Mouse (Mus musculus) MEL (cell line): ENCODE data around the gene Gm20422.

Source experiments
- CHD2 ChIP-seq: IDR thresholded peaks from 2 replicates; pipeline ENCODE4 v1.6.1; 2011; ENCODE audit warnings: low read length, improper control_type of control experiment
- CTCF ChIP-seq, 3 experiments: IDR thresholded peaks in 2 of 3; conservative IDR thresholded peaks in 1 of 3; 2 replicates each; pipeline ENCODE4 v1.5.1; 2011 to 2012; ENCODE audit warnings: low read length in 3 of 3, low read depth in 2 of 3, mild to moderate bottlenecking in 2 of 3, improper control_type of control experiment in 1 of 3, inconsistent platforms in 1 of 3, mixed read lengths in 1 of 3, moderate library complexity in 1 of 3; ENCODE audit not compliant: control insufficient read depth in 1 of 3, insufficient read depth in 1 of 3, poor library complexity in 1 of 3, severe bottlenecking in 1 of 3
- MAX ChIP-seq: IDR thresholded peaks from 2 replicates; pipeline ENCODE4 v1.6.1; 2011; ENCODE audit warnings: low read length, improper control_type of control experiment
- TAL1 ChIP-seq: IDR thresholded peaks from 2 replicates; pipeline ENCODE4 v1.6.1; 2012; ENCODE audit warnings: mild to moderate bottlenecking, inconsistent platforms, low read length, moderate library complexity, mixed read lengths

- no peak for TF ChIP-seq CTCF (IDR thresholded peaks at IDR 0.05 in 2 of 3, conservative IDR thresholded peaks at IDR 0.05 in 1 of 3; ENCODE audit: control insufficient read depth in 1 of 3, insufficient read depth in 1 of 3, low read depth in 2 of 3, low read length in 3 of 3, poor library complexity in 1 of 3, severe bottlenecking in 1 of 3)
- TF ChIP-seq MAX, result peak; percentile 83
- TF ChIP-seq CHD2, result peak; percentile 90
- no peak for TF ChIP-seq TAL1
Measured at GRCm38 (mm10) chr8:69716403-69717231, 58.1 kb downstream of the Gm20422 start.
